In genomic region chr15:81739296-81739695, GRCm38 (mm10) we compare ENCODE assay signal across 21 mouse cellular contexts. TPM values are rescaled to one million over a fixed set of nuclear protein-coding genes. Genes with fewer than 3 reads are reported as not detected.
"Had no signal": no experiment of that assay in that cellular context is flagged by ENCODE, and none has a peak within 500 bp of the region (broad histone marks: within the 10 kb centered on the region; RNA-seq: fewer than 3 reads in every experiment).

No protein-coding gene starts in this region.

- H3K4me3 ChIP-seq: gastrocnemius, adult 2 months; heart, embryonic 10.5 days; heart, embryonic 12.5 days; hindbrain, embryonic 10.5 days; hindbrain, embryonic 12.5 days; hindbrain, embryonic 15.5 days; kidney, embryonic 15.5 days; limb, embryonic 13.5 days; limb, embryonic 15.5 days had no signal

- H3K27me3 ChIP-seq: heart, embryonic 12.5 days; hindbrain, embryonic 12.5 days; hindbrain, embryonic 15.5 days; kidney, embryonic 15.5 days; limb, embryonic 13.5 days; limb, embryonic 15.5 days had no signal

- H3K36me3 ChIP-seq: heart, embryonic 10.5 days; heart, embryonic 12.5 days; hindbrain, embryonic 10.5 days; hindbrain, embryonic 12.5 days; hindbrain, embryonic 15.5 days; kidney, embryonic 15.5 days; limb, embryonic 13.5 days; limb, embryonic 15.5 days had no signal

- ATAC-seq: hindbrain, postnatal 0 days; intestine, postnatal 0 days had no signal

- H3K27ac ChIP-seq: gastrocnemius, adult 2 months; heart, embryonic 10.5 days; hindbrain, embryonic 10.5 days; hindbrain, embryonic 12.5 days; hindbrain, embryonic 15.5 days; hindbrain, postnatal 0 days; kidney, embryonic 15.5 days; kidney, postnatal 0 days; limb, embryonic 13.5 days; limb, embryonic 15.5 days had no signal

- DNase-seq: gastrocnemius, adult 2 months; gastrocnemius, postnatal 10 days; gastrocnemius, postnatal 25 days; heart, adult 18-20 months; heart, postnatal 10 days; heart, postnatal 4 days; layer of hippocampus, adult 9-11 months; layer of hippocampus, postnatal 36 days; left cerebral cortex, postnatal 4 days had no signal

- H3K4me1 ChIP-seq: heart, embryonic 10.5 days had no signal

- H3K4me2 ChIP-seq: heart, embryonic 12.5 days; hindbrain, embryonic 12.5 days; hindbrain, embryonic 15.5 days; kidney, embryonic 15.5 days; limb, embryonic 13.5 days; limb, embryonic 15.5 days had no signal

- H3K9ac ChIP-seq: heart, embryonic 12.5 days; hindbrain, embryonic 12.5 days; hindbrain, embryonic 15.5 days; kidney, embryonic 15.5 days; limb, embryonic 13.5 days; limb, embryonic 15.5 days had no signal

- H3K9me3 ChIP-seq: heart, embryonic 10.5 days; heart, embryonic 12.5 days; hindbrain, embryonic 10.5 days; hindbrain, embryonic 12.5 days; hindbrain, embryonic 15.5 days; kidney, embryonic 15.5 days; limb, embryonic 13.5 days; limb, embryonic 15.5 days had no signal

RNA-seq across cellular contexts. Expression of gene Chadl, which starts 42.2 kb away (rescaled TPM):
- total RNA-seq: granulocyte monocyte progenitor cell, adult 5-6 weeks had no signal
